Mouse (Mus musculus) limb, embryonic 11.5 days (tissue): ENCODE data around the gene Pipox. TPM values are rescaled to one million over a fixed set of nuclear protein-coding genes. Genes with fewer than 3 reads are reported as not detected.

Source experiments
- ATAC-seq: fragments of 200-750 bp; cut with Nextera tagmentation; 2 replicates; pipeline ENCODE4 v1.8.0; 2017; ENCODE audit warnings: low read depth; ENCODE audit not compliant: insufficient number of reproducible peaks, low FRiP score, low TSS enrichment
- DNase-seq: peaks from one replicate; pipeline ENCODE4 v3.0.0-alpha.2; 2015; ENCODE audit warnings: low spot score
- H3K27ac ChIP-seq: fragments of 300-500 bp; sonication (generic); replicated peaks from 2 replicates; pipeline ENCODE4 v1.5.1; 2014; ENCODE audit warnings: low read depth, mild to moderate bottlenecking, low read length
- H3K27me3 ChIP-seq: fragments of 300-500 bp; sonication (generic); 2 replicates; pipeline ENCODE4 v1.6.1; 2014; ENCODE audit warnings: mild to moderate bottlenecking, low read length, mixed read lengths; ENCODE audit not compliant: control insufficient read depth, insufficient read depth
- H3K36me3 ChIP-seq: fragments of 300-500 bp; sonication (generic); 2 replicates; pipeline ENCODE4 v1.6.1; 2014; ENCODE audit warnings: mild to moderate bottlenecking, low read length, moderate library complexity, mixed read lengths; ENCODE audit not compliant: control insufficient read depth, insufficient read depth
- H3K4me1 ChIP-seq: fragments of 300-500 bp; sonication (generic); 2 replicates; pipeline ENCODE4 v1.6.1; 2014; ENCODE audit warnings: low read length, mixed read lengths; ENCODE audit not compliant: control insufficient read depth, insufficient read depth
- H3K4me2 ChIP-seq: fragments of 300-500 bp; sonication (generic); 2 replicates; pipeline ENCODE4 v1.6.1; 2014; ENCODE audit warnings: low read depth, mild to moderate bottlenecking, moderate library complexity; ENCODE audit not compliant: severe bottlenecking
- H3K4me3 ChIP-seq: fragments of 300-500 bp; sonication (generic); 2 replicates; pipeline ENCODE4 v1.5.1; 2014; ENCODE audit warnings: low read depth, low read length
- H3K9ac ChIP-seq: fragments of 300-500 bp; sonication (generic); 2 replicates; pipeline ENCODE4 v1.6.1; 2014; ENCODE audit warnings: mild to moderate bottlenecking, low read length
- H3K9me3 ChIP-seq: fragments of 300-500 bp; sonication (generic); 2 replicates; pipeline ENCODE4 v1.6.1; 2016; ENCODE audit warnings: low read length; ENCODE audit not compliant: control insufficient read depth
- WGBS: fragments of 180-500 bp; shearing (Covaris S2); extraction: QIAGEN DNeasy Blood & Tissue Kit; methylation state at CpG from one replicate; pipeline ENCODE4 v1.1.7; 2014; 5-methylcytosine and 5-hydroxymethylcytosine counted together
- polyA plus RNA-seq: library from polyadenylated mRNA; unstranded; fragments of >200 nt; fragmentation: Nextera tagmentation; extraction: Ambion mirVana; gene quantifications from 2 replicates; pipeline ENCODE4 v1.2.1, GENCODE M21; 2014

Gene Pipox
- polyA plus RNA-seq, 1 experiment from 2014 or later, result 0.72 TPM

GRCm38 (mm10) chr11:77931541-77932433, 37.9 kb upstream of the Pipox start:
- peak overlapping the region; percentile 84 for H3K4me2 ChIP-seq
- 1% methylated on average over 41 of the region's 41 CpGs for WGBS
- no peak for ATAC-seq
- H3K4me1 ChIP-seq, result peaks cover 17% of the 10 kb centered on the region; the same call in 1 of the 2 replicates
- H3K9me3 ChIP-seq, result no peaks in the 10 kb centered on the region
- H3K9ac ChIP-seq, result no peak overlapping the region
- H3K27ac ChIP-seq, result no peak overlapping the region
- peak overlapping the region; percentile 40 for H3K4me3 ChIP-seq
- peak; percentile 43 for DNase-seq
- H3K27me3 ChIP-seq, result peaks cover 73% of the 10 kb centered on the region
- H3K36me3 ChIP-seq, result no peaks in the 10 kb centered on the region

- WGBS, result under 1% methylated on average over 92 of the region's 94 CpGs
- Histone ChIP-seq H3K4me3 (peak within 1 kb of the TSS; percentile 40), H3K4me1 (peaks cover 25% of the 10 kb centered on the region; the same call in 1 of the 2 replicates), H3K36me3 (no peaks in the 10 kb centered on the region), H3K27me3 (peaks cover 69% of the 10 kb centered on the region), H3K9me3 (no peaks in the 10 kb centered on the region), H3K9ac (no peak within 1 kb of the TSS), H3K27ac (no peak within 1 kb of the TSS), H3K4me2 (peak within 1 kb of the TSS; percentile 84)
- DNase-seq (peak; percentile 90), ATAC-seq (peak; percentile 47; the same call in 1 of the 2 replicates)
Measured at GRCm38 (mm10) chr11:77930751-77931540, 37.0 kb upstream of the Pipox start, which contains the start of gene Sez6. Gene Sez6, plus strand, starts transcription at chr11:77930800.

- Histone ChIP-seq H3K4me3 (no peak overlapping the region), H3K9me3 (no peaks in the 10 kb centered on the region), H3K4me2 (no peak overlapping the region), H3K27ac (no peak overlapping the region), H3K27me3 (peaks cover 40% of the 10 kb centered on the region), H3K4me1 (peaks cover 28% of the 10 kb centered on the region; the same call in 1 of the 2 replicates), H3K36me3 (no peaks in the 10 kb centered on the region), H3K9ac (no peak overlapping the region)
- WGBS, result 70% methylated on average over 5 of the region's 5 CpGs
- ATAC-seq, result no peak
- DNase-seq, result no peak
Measured at GRCm38 (mm10) chr11:77927837-77928236, 33.9 kb upstream of the Pipox start.

- ATAC-seq (no peak), DNase-seq (no peak)
- Histone ChIP-seq H3K9me3 (no peaks in the 10 kb centered on the region), H3K4me3 (no peak overlapping the region), H3K9ac (no peak overlapping the region), H3K27me3 (peaks cover 28% of the 10 kb centered on the region), H3K36me3 (no peaks in the 10 kb centered on the region), H3K4me1 (peaks cover 27% of the 10 kb centered on the region; the same call in 1 of the 2 replicates), H3K4me2 (no peak overlapping the region), H3K27ac (no peak overlapping the region)
- 8% methylated on average over 9 of the region's 9 CpGs for WGBS
Measured at GRCm38 (mm10) chr11:77926666-77927065, 32.8 kb upstream of the Pipox start.

- peaks cover 21% of the 10 kb centered on the region; the same call in 1 of the 2 replicates for H3K4me1 ChIP-seq
- H3K27me3 ChIP-seq, result peaks cover 22% of the 10 kb centered on the region
- no peaks in the 10 kb centered on the region for H3K36me3 ChIP-seq
- no peak overlapping the region for H3K9ac ChIP-seq
- H3K27ac ChIP-seq, result no peak overlapping the region
- H3K4me3 ChIP-seq, result no peak overlapping the region
- DNase-seq (no peak), ATAC-seq (no peak)
- WGBS, result 30% methylated on average over 9 of the region's 9 CpGs
- H3K9me3 ChIP-seq, result no peaks in the 10 kb centered on the region
- H3K4me2 ChIP-seq, result no peak overlapping the region
Measured at GRCm38 (mm10) chr11:77925836-77926657, 32.2 kb upstream of the Pipox start.

GRCm38 (mm10) chr11:77923285-77923684, 29.4 kb upstream of the Pipox start:
- Histone ChIP-seq H3K9ac (no peak overlapping the region), H3K4me1 (peaks cover 16% of the 10 kb centered on the region; the same call in 1 of the 2 replicates), H3K9me3 (no peaks in the 10 kb centered on the region), H3K4me2 (no peak overlapping the region), H3K4me3 (no peak overlapping the region), H3K27ac (no peak overlapping the region), H3K36me3 (no peaks in the 10 kb centered on the region), H3K27me3 (peaks cover 8% of the 10 kb centered on the region)
- DNase-seq (no peak), ATAC-seq (no peak)
- 79% methylated on average over 4 of the region's 4 CpGs for WGBS

- Histone ChIP-seq H3K9me3 (no peaks in the 10 kb centered on the region), H3K27me3 (peaks cover 20% of the 10 kb centered on the region), H3K4me1 (peaks cover 30% of the 10 kb centered on the region), H3K27ac (peak overlapping the region; percentile 61; the same call in 1 of the 2 replicates), H3K4me3 (no peak overlapping the region), H3K9ac (no peak overlapping the region), H3K36me3 (no peaks in the 10 kb centered on the region), H3K4me2 (peak overlapping the region; percentile 24; the same call in 1 of the 2 replicates)
- DNase-seq, result peak; percentile 83
- 15% methylated on average over 10 of the region's 10 CpGs for WGBS
- ATAC-seq, result peak; percentile 89
Measured at GRCm38 (mm10) chr11:77917166-77917565, 23.3 kb upstream of the Pipox start.
